Mouse (Mus musculus): ENCODE measurements around the gene P2rx3.

DNA sequence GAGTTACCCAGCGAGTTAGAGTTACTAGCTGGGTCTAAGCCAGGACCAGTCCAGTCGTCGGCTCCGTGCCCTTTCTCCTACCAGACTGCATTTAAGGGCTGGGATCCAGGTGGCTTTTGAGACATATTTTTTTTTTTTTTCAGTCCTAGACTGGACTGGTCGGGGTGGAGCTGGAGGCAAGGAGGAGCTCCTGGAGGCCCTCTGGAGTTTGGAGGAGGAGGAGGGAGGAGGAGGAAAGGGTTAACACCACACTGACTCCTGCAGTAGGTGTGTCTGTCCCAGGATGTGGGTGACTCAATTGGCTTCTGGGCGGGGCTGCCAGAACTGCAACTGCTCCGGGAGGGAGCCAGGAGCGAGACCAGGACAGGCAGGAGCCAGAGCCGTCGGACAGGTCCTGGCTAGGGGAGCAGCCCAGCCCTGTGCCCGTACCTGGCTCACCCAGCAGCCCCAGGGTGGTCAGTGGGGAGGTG lies 23.4 kb upstream of the P2rx3 start:
- no peak for TF ChIP-seq CTCF (IDR thresholded peaks at IDR 0.05; ENCODE audit: control insufficient read depth, insufficient read depth, insufficient read length)
- no peak for TF ChIP-seq USF1 (IDR thresholded peaks at IDR 0.05; ENCODE audit: low read depth)
- no peak for TF ChIP-seq MYOG (IDR thresholded peaks at IDR 0.05; ENCODE audit: control insufficient read depth, extremely low read depth, insufficient read length)
- peak; percentile 8 for TF ChIP-seq MYOD1 (IDR thresholded peaks at IDR 0.05; ENCODE audit: control insufficient read depth, insufficient read length, low read depth)
- no peak for TF ChIP-seq CEBPB (IDR thresholded peaks at IDR 0.05; ENCODE audit: low read depth)

Data from C2C12 (cell line).